Mouse (Mus musculus) megakaryocyte, adult 5-6 weeks (primary cell): ENCODE measurements around the gene Lrrc4c. TPM values are rescaled to one million over a fixed set of nuclear protein-coding genes. Genes with fewer than 3 reads are reported as not detected.

Experiments used
- ATAC-seq: 2 replicates; pipeline ENCODE4 v1.8.0; 2016; ENCODE audit warnings: mild to moderate bottlenecking, inconsistent platforms; ENCODE audit not compliant: poor library complexity, severe bottlenecking
- total RNA-seq, 2 experiments: library from RNA; stranded (forward) in 1 of 2; stranded (reverse) in 1 of 2; fragments of 153-499, 151-499 nt in 1 of 2; fragments of 221-1000, 200-1000 nt in 1 of 2; gene quantifications; 2 replicates each; pipeline versions ENCODE4 v1.2.3 to v1.2.4; 2015 to 2017

The Lrrc4c gene
- total RNA-seq, 2 experiments from 2014 or later = not detected

DNA sequence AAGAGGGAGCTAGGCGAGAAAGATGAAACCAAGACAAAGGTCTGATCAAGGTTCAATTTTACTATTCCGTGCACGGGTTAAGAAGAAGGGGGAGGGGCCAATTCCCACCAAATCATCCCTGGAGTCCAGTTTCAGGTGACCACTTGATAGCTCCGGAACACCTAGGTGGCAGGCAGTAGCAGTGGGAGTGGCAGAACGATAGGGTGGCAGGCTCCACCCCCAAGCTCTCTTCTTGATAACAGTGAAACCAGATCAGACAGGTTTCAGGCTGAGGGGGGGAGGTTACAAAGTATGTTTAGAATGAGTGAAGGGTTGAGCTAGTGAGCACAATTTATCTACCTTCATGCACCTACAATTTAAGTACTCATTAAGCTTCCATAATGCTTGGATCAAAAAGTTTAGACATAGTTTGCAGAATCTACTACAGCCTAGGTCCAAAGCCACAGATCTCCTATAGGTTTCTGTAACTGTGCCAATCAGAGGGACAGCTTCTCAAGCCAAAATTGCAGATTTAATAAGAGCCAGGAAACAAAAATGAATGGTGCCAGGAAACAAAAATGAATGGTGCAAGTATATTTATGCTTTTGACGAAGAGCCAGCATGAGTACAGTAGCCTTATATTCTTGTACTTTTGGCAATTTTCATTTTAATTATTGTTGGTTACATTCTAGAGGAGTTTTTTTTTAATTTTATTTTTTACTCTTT lies 478.9 kb downstream of the Lrrc4c start:
- ATAC-seq = no peak

DNA sequence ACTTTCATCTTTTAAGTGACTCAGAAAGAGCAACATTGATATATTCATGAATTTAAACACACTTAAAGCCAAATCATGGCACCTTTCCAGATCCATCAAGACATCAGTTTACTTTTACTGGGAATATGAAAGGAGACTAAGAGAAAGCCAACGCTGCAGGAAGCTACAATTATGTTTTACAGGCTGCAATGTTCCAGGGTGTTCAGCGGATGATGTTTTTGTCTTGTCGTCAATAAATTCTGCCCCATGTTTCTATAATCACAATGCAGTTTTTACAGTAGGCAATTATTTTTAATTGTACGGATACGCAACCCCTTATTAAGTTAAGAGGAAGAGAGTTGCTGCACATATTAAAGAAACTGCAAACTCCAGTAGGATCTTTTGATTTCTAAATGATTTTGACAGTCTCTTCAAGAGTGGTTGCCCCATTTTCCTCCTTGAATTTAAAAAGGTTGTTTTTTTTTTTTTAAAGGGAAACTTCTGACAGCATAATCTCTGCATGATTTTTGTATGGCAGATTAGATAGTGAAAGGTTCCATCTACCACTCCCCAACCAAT lies 532.9 kb downstream of the Lrrc4c start:
- ATAC-seq = no peak

DNA sequence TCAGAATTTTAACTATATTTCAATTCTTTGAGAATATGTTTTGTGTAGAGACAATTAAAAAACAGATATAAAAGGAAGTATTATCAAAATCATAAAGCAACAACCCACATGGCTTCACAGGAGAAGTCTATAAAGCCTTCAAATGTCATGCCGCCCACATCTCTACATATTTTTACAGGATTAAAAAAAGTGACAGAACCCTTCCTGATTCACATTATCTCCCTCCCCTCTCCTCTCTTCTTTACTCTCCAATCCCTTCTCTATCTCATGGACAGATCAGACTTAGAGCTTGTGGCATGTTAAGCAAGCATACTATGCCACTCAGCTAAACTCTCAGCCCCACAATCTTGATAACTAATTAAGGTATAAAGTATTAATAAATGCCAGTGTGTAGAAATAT lies 535.8 kb downstream of the Lrrc4c start:
- ATAC-seq = no peak

DNA sequence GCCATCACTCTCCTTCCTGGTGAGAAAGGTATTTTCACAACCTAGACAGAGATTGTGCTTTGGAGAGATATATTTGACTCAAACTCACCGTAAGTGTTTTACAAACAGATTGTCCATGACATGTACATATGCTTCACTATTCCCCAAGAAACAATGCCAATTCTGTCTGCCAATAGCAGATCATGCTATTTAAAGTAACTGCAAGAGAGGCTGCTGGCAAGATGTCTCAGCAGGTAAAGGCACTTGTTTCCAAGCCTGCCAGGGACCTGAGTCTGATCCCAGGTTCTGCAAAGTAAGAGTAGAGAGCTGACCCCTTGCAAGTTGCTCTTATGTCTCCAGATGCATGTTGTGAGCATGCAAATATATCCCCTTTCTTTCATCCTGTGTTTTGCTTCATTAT lies 558.1 kb downstream of the Lrrc4c start:
- ATAC-seq = no peak

DNA sequence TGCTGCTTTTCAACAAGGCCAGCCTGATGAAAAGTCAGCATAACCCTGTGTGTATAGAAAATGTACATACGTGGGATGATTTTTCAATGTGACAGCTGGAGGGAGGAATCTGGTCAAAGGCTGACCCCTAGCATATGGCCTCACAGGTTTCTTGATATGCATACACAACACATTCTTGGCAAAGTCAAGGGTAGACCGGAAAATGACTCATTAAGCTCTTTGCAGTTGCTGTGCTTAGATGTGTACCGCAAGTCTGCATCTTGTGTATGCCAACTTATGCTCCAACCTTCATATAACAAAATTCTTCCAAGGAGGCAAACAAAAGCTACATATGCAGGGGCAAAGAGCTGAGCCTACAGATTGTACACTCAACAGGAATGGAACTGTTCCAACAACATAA lies 631.6 kb downstream of the Lrrc4c start:
- ATAC-seq = no peak

DNA sequence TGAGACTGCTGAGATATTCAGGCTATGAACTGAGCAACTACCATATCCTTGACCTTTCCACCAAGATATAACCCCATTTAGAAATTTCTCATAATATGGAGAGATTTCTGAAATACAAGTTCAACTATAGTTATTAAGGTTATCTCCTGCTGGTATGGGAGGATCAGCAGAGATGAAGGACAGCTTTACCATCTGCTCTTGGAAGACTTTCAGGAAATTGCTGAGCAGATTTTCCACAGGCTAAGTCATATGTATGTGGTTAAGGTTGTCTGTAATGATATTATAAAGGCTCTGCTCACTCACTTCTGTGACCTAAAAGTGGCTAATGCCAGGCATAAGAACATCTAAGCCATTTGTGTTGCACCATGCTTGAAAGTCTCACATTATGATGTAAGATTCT lies 681.6 kb downstream of the Lrrc4c start:
- ATAC-seq = no peak

DNA sequence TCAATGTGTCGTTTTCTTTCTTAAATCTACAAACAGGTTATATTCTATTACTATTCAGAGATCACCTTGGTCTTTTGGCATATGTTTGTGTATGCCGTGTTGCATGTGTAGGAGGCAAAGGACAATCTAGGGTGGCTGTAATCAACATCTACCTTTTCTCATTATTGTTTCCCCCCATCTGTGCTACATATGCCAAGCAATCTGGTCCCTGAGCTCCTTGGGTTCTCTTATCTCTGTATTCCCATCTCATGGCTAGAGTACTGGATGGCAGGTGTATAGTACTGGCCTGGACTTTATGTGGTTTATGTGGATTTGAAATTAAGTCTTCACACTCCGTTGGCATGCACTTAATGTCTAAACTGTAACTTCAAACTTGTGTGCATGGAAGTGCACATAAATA lies 700.4 kb downstream of the Lrrc4c start:
- ATAC-seq = no peak

DNA sequence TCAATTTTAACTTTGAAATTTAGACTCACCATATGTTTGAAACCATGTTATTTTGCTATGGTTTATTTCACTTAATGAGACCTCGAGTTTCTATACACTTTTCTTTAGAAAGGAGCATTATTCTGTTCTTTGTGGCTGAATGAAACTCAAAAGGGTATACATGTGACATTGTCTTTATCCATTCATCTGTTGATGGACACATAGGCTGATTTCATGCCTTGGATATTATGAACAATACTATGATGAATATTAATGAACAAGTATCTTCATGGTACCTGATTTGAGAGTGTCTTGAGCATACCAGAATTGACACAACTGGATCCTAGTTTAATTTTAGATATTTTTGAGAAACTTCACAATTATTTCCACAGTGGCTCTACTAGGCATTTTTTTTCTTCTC lies 709.0 kb downstream of the Lrrc4c start:
- ATAC-seq = no peak

DNA sequence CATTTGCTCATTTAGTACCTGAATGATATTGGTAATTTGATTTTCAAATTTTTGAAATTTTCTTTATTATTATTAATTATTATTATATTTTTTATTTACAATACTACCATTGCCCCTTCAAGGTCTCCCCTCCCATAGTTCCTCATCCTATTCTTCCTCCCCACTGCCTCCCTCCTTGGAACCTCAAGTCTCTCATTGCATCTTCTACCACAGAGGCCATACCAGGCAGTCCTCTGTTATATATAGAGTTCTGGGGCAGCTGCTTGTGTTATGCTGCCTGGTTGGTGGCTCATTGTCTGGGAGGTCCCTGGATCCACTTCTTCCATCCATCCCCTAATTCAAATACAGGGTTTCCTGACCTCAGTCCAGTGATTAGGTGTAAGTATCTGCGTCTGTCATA lies 709.6 kb downstream of the Lrrc4c start:
- ATAC-seq = no peak

DNA sequence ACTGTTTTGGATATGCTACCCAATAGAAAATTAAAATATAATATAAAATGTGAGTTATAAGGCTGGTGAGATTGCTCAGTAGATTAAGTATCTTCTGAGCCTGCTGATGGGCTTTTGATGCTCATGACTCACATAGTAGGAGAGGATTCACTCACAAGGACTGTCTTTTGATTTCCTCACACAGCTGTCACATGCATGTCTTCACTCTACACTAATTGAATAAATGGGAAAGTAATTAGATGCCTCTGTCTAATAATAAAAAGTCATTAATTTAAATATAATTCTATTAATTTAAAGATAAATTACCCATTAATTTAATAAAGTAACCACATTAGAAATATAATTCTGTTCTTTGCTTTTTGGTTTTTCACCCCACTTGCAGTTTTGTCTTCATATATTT lies 718.4 kb downstream of the Lrrc4c start:
- ATAC-seq = no peak

DNA sequence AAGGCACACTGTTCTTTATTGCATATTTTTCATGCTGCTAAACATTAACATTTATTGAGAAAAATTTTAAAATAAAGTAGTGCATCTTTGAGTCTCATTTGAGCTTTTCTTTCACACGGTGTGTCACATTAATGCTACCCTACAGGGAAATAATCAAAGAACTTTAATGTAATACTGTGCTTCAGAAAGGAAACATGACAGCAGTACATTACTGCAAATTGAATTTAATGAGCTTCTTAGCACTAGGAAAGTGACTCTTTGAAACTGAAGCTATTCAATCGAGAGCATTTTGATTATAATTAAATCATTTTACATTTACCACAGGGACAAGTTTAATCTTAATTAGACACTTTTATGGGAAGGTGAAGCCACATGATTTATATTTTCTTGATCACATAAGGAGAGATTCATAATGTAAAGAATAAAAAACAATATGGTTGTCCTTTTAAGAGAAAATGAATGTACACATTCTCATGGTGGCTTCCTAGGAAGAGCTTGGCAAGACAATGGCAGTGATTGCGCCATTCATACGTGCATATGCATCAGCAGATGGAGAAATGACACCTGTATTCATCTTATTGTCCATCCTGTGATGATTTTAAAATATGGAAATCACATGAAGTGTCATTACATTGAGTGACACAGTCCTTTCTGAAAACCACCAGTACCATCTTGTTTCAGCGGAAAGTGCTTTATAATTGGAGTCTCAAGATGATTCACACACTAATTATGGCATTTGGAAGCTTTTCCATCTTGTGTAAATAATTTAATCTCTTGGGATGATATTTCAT lies 719.2 kb downstream of the Lrrc4c start:
- no peak for ATAC-seq

DNA sequence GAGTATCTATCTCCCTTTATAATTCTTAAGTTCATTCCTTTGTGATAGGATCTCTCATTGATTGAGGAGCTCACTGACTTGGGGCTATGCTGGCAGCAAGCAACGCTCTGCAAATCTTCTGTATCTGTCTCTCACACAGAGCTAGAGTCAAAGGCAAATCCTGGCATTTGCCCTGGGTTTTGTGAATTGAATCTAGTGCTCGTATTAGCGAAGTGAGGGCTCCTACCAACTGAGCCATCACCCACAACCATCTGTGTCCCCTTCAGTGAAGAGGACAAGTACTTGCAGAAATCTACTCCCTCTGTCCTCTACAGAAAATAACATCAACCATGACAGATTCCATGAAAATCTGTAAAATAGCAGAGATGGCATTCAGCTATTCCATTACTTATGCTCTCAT lies 726.0 kb downstream of the Lrrc4c start:
- no peak for ATAC-seq

DNA sequence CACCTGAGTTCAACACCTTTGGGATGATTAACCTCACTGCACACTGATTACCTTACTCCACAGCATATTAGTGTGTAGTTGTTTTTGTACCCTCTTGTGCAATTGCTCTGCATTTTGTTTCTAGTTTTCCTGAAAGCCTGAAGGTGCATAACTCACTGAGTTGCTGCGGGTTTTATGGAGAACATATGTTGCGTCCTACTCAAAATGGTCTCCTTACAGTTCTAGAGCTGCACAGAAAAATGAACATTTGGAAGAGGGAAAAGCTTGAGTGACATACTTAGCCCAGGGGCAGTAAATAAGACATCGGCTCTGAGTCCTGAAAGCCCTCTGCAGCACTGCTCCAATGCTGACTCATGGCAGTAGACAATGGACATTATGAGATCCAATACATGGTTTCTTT lies 727.7 kb downstream of the Lrrc4c start:
- no peak for ATAC-seq

DNA sequence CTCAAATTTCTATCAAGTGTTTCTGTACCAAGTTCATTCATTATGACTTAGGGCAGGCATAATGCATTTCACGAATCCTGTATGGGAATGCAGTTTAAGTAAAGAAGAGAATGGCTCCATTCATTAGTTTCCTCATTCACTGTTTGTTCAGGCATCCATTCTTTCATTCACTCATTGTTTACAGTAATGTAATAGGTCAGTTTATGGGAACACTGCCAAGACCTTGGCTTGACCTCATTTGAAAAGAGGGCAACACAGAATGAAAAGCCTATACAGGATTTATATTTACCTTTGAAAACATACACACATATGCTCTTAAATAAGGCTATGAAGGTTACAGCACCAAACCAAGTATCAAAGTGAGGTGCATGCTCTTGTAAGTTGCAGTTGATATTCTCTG lies 762.2 kb downstream of the Lrrc4c start:
- ATAC-seq = no peak

DNA sequence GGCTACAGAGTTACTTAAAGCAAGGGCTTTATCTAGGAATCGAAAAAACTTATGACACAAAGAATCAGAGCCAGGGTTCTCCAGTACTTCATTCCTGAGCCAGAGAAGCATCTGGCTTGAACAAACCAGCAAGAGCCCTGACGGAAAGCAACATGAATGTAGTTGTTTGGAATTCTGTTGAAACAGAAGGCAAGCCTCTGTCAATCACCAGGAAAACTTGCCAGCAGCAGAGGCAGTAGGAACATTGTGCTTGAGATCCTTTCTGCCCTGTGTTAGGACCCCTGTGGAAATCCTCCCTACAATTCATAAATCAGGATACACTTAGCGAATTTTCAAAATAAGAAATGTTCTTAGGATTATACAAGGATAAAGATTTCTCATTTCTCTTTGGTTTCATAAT lies 780.0 kb downstream of the Lrrc4c start:
- no peak for ATAC-seq

DNA sequence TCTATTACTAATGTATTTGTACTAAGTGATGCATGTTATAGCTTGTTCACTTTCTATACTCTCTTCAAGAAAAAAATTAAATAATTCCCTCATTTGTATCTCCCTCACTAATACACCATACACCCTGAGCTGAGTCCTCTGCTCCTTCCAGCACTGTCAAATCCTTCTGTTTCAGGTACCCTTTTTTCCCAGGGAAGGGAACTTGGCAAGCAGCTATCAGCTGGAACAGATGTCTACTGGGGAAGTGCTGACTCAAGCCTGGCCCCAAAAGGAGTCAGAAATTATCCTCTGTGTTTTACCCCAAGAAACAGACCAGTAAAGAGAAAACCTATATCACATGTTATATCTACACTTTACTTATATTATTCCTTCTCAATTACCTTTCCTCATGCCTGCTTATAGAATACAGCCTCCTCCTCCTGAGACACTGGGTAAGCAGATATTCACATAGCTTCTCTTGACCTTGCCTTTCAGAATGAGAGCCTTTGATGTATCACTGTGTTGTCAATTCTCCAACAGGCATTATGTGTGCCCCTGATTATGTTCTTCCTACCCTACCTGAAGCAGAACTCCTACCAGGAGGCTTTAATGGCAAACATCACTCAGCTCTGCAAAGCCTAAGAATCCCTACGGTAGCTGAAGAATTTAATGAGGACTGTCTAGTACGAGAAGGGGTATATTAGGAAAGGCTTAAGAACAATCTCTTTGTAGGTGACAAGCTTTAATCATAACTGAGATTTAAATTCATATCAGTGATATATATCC lies 785.6 kb downstream of the Lrrc4c start:
- ATAC-seq = no peak

DNA sequence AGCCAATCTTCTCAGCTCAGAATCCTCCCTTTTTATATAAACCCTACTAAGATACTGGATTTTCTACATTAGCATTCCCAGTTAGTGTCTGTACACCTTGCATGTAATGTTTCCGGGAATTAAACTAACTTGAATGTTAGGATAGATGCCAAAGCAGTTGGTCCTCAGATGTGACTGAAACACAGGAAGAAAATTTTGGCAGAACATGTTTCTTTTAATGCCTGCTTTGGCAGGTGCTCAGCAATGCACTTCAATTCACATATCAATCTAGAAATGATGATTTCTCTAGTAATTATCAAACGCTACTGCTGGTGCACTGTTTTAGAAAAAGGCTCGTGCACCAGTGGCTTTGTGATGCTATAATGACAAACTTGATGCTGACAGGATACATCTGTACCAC lies 806.3 kb downstream of the Lrrc4c start:
- no peak for ATAC-seq

DNA sequence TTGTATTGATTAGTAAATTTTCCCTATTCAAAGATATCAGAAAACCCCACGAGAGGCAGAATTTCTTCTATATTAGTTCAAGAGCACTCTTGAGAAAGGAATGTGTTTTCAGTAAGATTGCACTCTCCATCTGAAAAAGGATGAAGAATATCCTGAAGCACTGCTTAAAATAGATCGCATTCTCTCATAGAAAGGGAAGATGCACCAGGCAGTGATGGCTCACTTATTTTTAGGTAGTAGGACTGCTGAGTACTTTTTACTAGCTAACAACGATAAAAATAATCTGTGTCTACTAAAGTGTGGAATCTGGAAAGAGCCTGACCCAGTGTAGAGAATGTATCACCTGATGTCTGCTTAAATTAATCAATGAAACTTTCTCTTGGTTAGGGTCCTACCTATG lies 820.5 kb downstream of the Lrrc4c start:
- ATAC-seq = no peak

DNA sequence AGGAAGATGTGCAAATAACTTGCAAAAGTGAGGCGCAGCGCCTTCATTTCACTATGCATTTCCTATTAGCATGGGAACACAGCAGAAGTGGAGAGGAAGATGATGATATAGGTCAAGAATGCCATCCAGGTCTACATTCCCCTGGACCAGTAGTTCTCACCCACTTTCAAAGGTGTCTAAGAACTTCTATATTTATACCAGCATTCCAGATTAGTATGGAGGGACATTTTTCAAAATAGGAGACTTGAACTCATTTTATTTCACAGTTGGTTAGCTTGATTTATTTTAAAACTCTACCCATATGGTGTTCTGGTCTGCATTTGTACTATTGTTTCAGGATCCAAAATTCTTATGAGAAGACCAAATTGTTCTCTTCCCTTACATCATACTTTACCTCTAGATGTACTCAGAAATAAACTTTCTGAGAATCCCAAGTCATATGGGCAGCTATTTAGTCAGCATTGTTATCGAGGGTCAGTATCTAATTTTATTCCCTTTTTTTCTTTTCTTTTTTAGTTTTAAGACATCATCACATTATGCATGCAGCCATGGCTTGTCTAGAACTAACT lies 833.7 kb downstream of the Lrrc4c start:
- no peak for ATAC-seq

DNA sequence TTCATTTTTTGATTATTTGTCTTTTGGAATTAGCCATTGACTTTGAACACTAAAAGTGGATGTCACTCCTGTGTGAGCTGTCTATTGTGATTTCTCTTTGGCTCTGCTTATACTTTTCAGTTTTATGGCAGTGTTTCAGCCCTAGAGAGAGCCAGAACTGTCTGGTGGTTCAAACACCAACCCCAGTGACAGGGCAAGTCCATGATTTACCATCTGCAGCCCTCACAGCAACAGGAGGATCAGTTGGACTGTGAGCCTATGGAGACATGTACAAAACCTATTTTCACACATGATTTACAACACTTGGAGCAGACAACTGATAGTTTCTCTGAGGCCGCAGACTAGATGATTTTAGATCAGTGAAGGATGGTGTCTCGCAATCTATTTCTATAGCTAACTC lies 847.8 kb downstream of the Lrrc4c start:
- ATAC-seq = no peak

DNA sequence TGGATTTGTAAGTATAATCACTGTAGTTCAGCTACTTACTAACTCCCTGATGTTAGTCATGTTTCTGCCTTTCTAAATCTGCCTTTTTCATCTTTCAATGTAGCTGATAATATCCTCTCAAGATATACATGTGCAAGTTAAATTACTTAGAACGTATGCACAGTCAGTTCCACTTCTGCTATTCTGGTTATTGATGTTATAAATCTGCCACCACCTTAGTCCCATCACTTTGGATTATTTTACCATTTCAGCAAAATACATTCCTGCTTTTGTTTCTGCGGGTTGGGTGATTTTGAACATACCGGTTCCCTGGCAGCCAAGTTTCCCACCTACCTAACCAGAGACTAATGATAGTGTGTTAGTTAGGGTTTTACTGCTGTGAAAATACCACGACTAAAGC lies 860.4 kb downstream of the Lrrc4c start:
- ATAC-seq = no peak
